ENCODE assay signal across 9 mouse cellular contexts in the genomic region with DNA sequence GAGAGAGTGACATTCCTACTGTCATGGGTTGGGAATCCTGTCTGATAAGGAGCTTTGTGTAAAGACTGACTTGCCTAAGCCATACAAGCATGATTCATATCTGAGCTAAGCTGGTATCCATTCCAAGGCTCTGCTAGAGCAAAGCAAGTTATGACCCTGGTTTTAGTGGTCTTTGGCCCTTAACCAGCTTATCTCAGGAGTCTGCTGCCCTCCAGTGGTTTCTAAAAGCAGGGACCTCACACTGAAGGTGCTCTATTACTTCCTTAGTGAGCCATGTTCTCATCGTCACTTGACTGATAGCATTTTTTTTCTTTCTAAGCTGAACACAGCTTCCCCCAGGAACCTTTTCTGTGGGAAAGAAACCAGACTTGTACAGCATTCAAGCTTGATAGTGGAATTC. TPM values are rescaled to one million over a fixed set of nuclear protein-coding genes. Genes with fewer than 3 reads are reported as not detected.
DNase-seq lines count a peak whose midpoint lies in the region; ATAC-seq and TF ChIP-seq lines count a peak whose summit lies in the region.
"Had no signal": no experiment of that assay in that cellular context is flagged by ENCODE, and none has a peak within 500 bp of the region (broad histone marks: within the 10 kb centered on the region; RNA-seq: fewer than 3 reads in every experiment).

No protein-coding gene starts in this region.

- 3% methylated on average over 1 of the region's 1 CpGs for WGBS in forebrain, postnatal 0 days
- 9% methylated on average over 1 of the region's 1 CpGs for WGBS in forebrain, embryonic 11.5 days
- WGBS in lung, embryonic 14.5 days, result 5% methylated on average over 1 of the region's 1 CpGs

- no peak overlapping the region for H3K9ac ChIP-seq in forebrain, postnatal 0 days
- no peak overlapping the region for H3K9ac ChIP-seq in forebrain, embryonic 11.5 days (ENCODE audit: low read length)
- no peak overlapping the region for H3K9ac ChIP-seq in lung, embryonic 14.5 days
- H3K9ac ChIP-seq: hindbrain, embryonic 15.5 days had no signal

- TF ChIP-seq CTCF in forebrain, postnatal 0 days (IDR thresholded peaks at IDR 0.05; ENCODE audit: low read depth), result peak; percentile 76
- peak; percentile 63; the same call in 1 of the 2 replicates for TF ChIP-seq CTCF in brain, embryonic 14.5 days (IDR thresholded peaks at IDR 0.05; ENCODE audit: borderline replicate concordance, extremely low read depth, insufficient read depth, insufficient read length)
- TF ChIP-seq CTCF in lung, embryonic 14.5 days (IDR thresholded peaks at IDR 0.05; ENCODE audit: low read depth), result peak; percentile 76

- no peaks in the 10 kb centered on the region for H3K27me3 ChIP-seq in forebrain, postnatal 0 days (ENCODE audit: insufficient read depth, low read length)
- no peaks in the 10 kb centered on the region for H3K27me3 ChIP-seq in forebrain, embryonic 11.5 days (ENCODE audit: control insufficient read depth, insufficient read depth, low read length)
- no peaks in the 10 kb centered on the region for H3K27me3 ChIP-seq in lung, embryonic 14.5 days (ENCODE audit: insufficient read depth, low read length)
- H3K27me3 ChIP-seq: hindbrain, embryonic 15.5 days had no signal

- H3K27ac ChIP-seq in forebrain, postnatal 0 days (ENCODE audit: low read depth, low read length), result no peak overlapping the region
- H3K27ac ChIP-seq in forebrain, embryonic 11.5 days (ENCODE audit: low read depth, low read length), result no peak overlapping the region
- H3K27ac ChIP-seq in lung, embryonic 14.5 days (ENCODE audit: low read depth), result no peak overlapping the region
- H3K27ac ChIP-seq: hindbrain, embryonic 15.5 days had no signal

- no peak overlapping the region for H3K4me2 ChIP-seq in forebrain, postnatal 0 days (ENCODE audit: low read depth)
- no peak overlapping the region for H3K4me2 ChIP-seq in forebrain, embryonic 11.5 days (ENCODE audit: low read depth, low read length, severe bottlenecking)
- H3K4me2 ChIP-seq in lung, embryonic 14.5 days, result no peak overlapping the region
- H3K4me2 ChIP-seq: hindbrain, embryonic 15.5 days had no signal

- no peak overlapping the region for H3K4me3 ChIP-seq in forebrain, postnatal 0 days (ENCODE audit: low read depth, low read length)
- no peak overlapping the region for H3K4me3 ChIP-seq in forebrain, embryonic 11.5 days (ENCODE audit: low read depth, low read length)
- no peak overlapping the region for H3K4me3 ChIP-seq in lung, embryonic 14.5 days (ENCODE audit: low read depth, low read length)
- H3K4me3 ChIP-seq: hindbrain, embryonic 15.5 days had no signal

- no peak for TF ChIP-seq POLR2A in brain, embryonic 14.5 days (IDR thresholded peaks at IDR 0.05; ENCODE audit: borderline replicate concordance, extremely low read depth, insufficient read depth, insufficient read length, poor library complexity, severe bottlenecking)

- peaks cover 53% of the 10 kb centered on the region for H3K36me3 ChIP-seq in forebrain, postnatal 0 days (ENCODE audit: insufficient read depth)
- peaks cover 5% of the 10 kb centered on the region; the same call in 1 of the 2 replicates for H3K36me3 ChIP-seq in forebrain, embryonic 11.5 days (ENCODE audit: control insufficient read depth, insufficient read depth, low read length)
- H3K36me3 ChIP-seq in lung, embryonic 14.5 days (ENCODE audit: insufficient read depth), result peaks cover 86% of the 10 kb centered on the region

- peak; percentile 54 for DNase-seq in forebrain, postnatal 0 days
- DNase-seq in forebrain, embryonic 11.5 days (ENCODE audit: low spot score), result no peak
- DNase-seq in ovary, postnatal 14 days (ENCODE audit: low spot score), result peak; percentile 36
- DNase-seq in ovary, postnatal 36 days (ENCODE audit: low spot score), result no peak
- peak; percentile 70 for DNase-seq in brain, embryonic 14.5 days (ENCODE audit: low read depth)
- DNase-seq in lung, embryonic 14.5 days, result peak; percentile 77
- DNase-seq in thymus, postnatal 25 days, result peak; percentile 37

- H3K4me1 ChIP-seq in forebrain, postnatal 0 days (ENCODE audit: insufficient read depth), result no peaks in the 10 kb centered on the region
- no peaks in the 10 kb centered on the region for H3K4me1 ChIP-seq in forebrain, embryonic 11.5 days (replicated peaks; ENCODE audit: control insufficient read depth, insufficient read depth, low read length)
- no peaks in the 10 kb centered on the region for H3K4me1 ChIP-seq in lung, embryonic 14.5 days (ENCODE audit: insufficient read depth)
- H3K4me1 ChIP-seq: hindbrain, embryonic 15.5 days had no signal

- H3K9me3 ChIP-seq in forebrain, postnatal 0 days (ENCODE audit: low read length), result no peaks in the 10 kb centered on the region
- no peaks in the 10 kb centered on the region for H3K9me3 ChIP-seq in forebrain, embryonic 11.5 days (ENCODE audit: control insufficient read depth, low read length)
- H3K9me3 ChIP-seq in lung, embryonic 14.5 days (ENCODE audit: low read depth, low read length), result no peaks in the 10 kb centered on the region
- H3K9me3 ChIP-seq: hindbrain, embryonic 15.5 days had no signal

- ATAC-seq in forebrain, postnatal 0 days, result peak; percentile 34; the same call in 1 of the 2 replicates
- ATAC-seq in forebrain, embryonic 11.5 days (replicated peaks; ENCODE audit: low FRiP score), result no peak
- peak; percentile 48 for ATAC-seq in inflammation-experienced regulatory T-cells, adult 6 months
- ATAC-seq in lung, embryonic 14.5 days (ENCODE audit: insufficient read depth), result peak; percentile 41; the same call in 1 of the 2 replicates

RNA-seq across cellular contexts. Expression of gene Slc7a6os, which starts 12.0 kb away (rescaled TPM):
- total RNA-seq in forebrain, postnatal 0 days (2014; rRNA removed), result 59.3 and 73.1 TPM in 2 replicates
- 32.4 and 36.3 TPM in 2 replicates for polyA plus RNA-seq in forebrain, postnatal 0 days (2015; fragmentation: Nextera tagmentation; extraction: Ambion mirVana)
- 44.1 and 46.8 TPM in 2 replicates for polyA plus RNA-seq in forebrain, embryonic 11.5 days (2014; fragmentation: Nextera tagmentation; extraction: Ambion mirVana)
- 42.0 and 45.3 TPM in 2 replicates for polyA plus RNA-seq in brain, embryonic 14.5 days (2012; rRNA removed)
- polyA plus RNA-seq in inflammation-experienced regulatory T-cells, adult 6 months (2017; shearing (Covaris generic)), result 10 to 100 TPM; 20.7 to 26.9 (median 23.1) TPM
- polyA plus RNA-seq in lung, embryonic 14.5 days (2014; fragmentation: Nextera tagmentation; extraction: Ambion mirVana), result 36.7 and 38.6 TPM in 2 replicates

RNA-seq across cellular contexts. Expression of gene Prmt7, which starts 12.0 kb away (rescaled TPM):
- total RNA-seq in forebrain, postnatal 0 days (2014; rRNA removed), result 65.5 and 72.5 TPM in 2 replicates
- 47.0 and 49.6 TPM in 2 replicates for polyA plus RNA-seq in forebrain, postnatal 0 days (2015; fragmentation: Nextera tagmentation; extraction: Ambion mirVana)
- 68.8 and 73.1 TPM in 2 replicates for polyA plus RNA-seq in forebrain, embryonic 11.5 days (2014; fragmentation: Nextera tagmentation; extraction: Ambion mirVana)
- polyA plus RNA-seq in brain, embryonic 14.5 days (2012; rRNA removed), result 44.9 and 47.7 TPM in 2 replicates
- 10 to 100 TPM; 16.6 to 35.3 (median 27.0) TPM for polyA plus RNA-seq in inflammation-experienced regulatory T-cells, adult 6 months (2017; shearing (Covaris generic))
- 48.7 and 53.9 TPM in 2 replicates for polyA plus RNA-seq in lung, embryonic 14.5 days (2014; fragmentation: Nextera tagmentation; extraction: Ambion mirVana)

RNA-seq across cellular contexts. Expression of gene Slc7a6, which starts 30.1 kb away (rescaled TPM):
- 29.9 and 43.6 TPM in 2 replicates for total RNA-seq in forebrain, postnatal 0 days (2014; rRNA removed)
- polyA plus RNA-seq in forebrain, postnatal 0 days (2015; fragmentation: Nextera tagmentation; extraction: Ambion mirVana), result 48.9 and 50.8 TPM in 2 replicates
- 103 and 106 TPM in 2 replicates for polyA plus RNA-seq in forebrain, embryonic 11.5 days (2014; fragmentation: Nextera tagmentation; extraction: Ambion mirVana)
- 56.7 and 65.4 TPM in 2 replicates for polyA plus RNA-seq in brain, embryonic 14.5 days (2012; rRNA removed)
- 10 to 100 TPM; 21.0 to 35.6 (median 33.1) TPM for polyA plus RNA-seq in inflammation-experienced regulatory T-cells, adult 6 months (2017; shearing (Covaris generic))
- polyA plus RNA-seq in lung, embryonic 14.5 days (2014; fragmentation: Nextera tagmentation; extraction: Ambion mirVana), result 80.6 and 85.0 TPM in 2 replicates

RNA-seq across cellular contexts. Expression of gene Pla2g15, which starts 48.5 kb away (rescaled TPM):
- total RNA-seq in forebrain, postnatal 0 days (2014; rRNA removed), result 16.0 and 17.8 TPM in 2 replicates
- polyA plus RNA-seq in forebrain, postnatal 0 days (2015; fragmentation: Nextera tagmentation; extraction: Ambion mirVana), result 11.7 and 15.6 TPM in 2 replicates
- polyA plus RNA-seq in forebrain, embryonic 11.5 days (2014; fragmentation: Nextera tagmentation; extraction: Ambion mirVana), result 7.1 and 7.4 TPM in 2 replicates
- polyA plus RNA-seq in brain, embryonic 14.5 days (2012; rRNA removed), result 12.7 and 16.1 TPM in 2 replicates
- polyA plus RNA-seq in inflammation-experienced regulatory T-cells, adult 6 months (2017; shearing (Covaris generic)), result 1 to 10 TPM; 4.5 to 6.2 (median 4.7) TPM
- polyA plus RNA-seq in lung, embryonic 14.5 days (2014; fragmentation: Nextera tagmentation; extraction: Ambion mirVana), result 3.5 and 3.8 TPM in 2 replicates

Comparison
In these comparisons a context has a peak if more than half of its experiments do, and no peak if none do; other contexts are left out.
1. DNase-seq: peak in forebrain, postnatal 0 days (single experiment), ovary, postnatal 14 days (single experiment), brain, embryonic 14.5 days (single experiment), lung, embryonic 14.5 days (single experiment) and thymus, postnatal 25 days (single experiment); none in forebrain, embryonic 11.5 days (single experiment) and ovary, postnatal 36 days (single experiment).
2. Peak in every context shown above with its lines, with median percentiles within 50 percentile points of each other: CTCF ChIP-seq.